Mouse (Mus musculus): ENCODE measurements around the gene Slc38a2. TPM values are rescaled to one million over a fixed set of nuclear protein-coding genes. Genes with fewer than 3 reads are reported as not detected.

Slc38a2 gene
- polyA plus RNA-seq, 1 experiment from 2014 or later = 177 TPM

DNA sequence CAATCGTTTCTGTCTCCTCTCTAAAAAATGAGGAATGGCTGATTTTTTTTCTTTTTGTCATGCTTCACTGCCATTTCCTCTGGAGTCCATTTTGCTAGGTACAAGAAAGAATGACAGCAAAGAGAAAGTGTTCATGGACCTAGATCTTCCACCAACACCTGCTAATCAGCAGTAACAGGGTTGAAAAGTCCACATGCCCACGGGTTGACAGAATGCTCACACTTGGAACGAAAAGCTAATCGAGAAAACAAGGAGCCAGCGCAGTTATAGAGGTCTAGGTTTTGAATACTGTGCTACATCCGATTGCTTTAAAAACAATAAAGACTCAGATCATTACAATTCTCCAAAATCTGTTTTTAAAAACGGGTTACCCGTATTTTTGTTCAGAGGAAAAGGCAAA, 8.9 kb upstream of the Slc38a2 start:
- Histone ChIP-seq H3K27ac (ENCODE audit: low read depth, low read length) (peak overlapping the region; percentile 86; the same call in 1 of the 2 replicates), H3K9me3 (ENCODE audit: control insufficient read depth, low read length) (no peaks in the 10 kb centered on the region), H3K4me3 (ENCODE audit: low read length) (no peak overlapping the region), H3K27me3 (ENCODE audit: control insufficient read depth, insufficient read depth, low read length) (no peaks in the 10 kb centered on the region), H3K36me3 (ENCODE audit: control insufficient read depth, insufficient read depth, low read length) (no peaks in the 10 kb centered on the region), H3K9ac (ENCODE audit: low read depth, low read length) (no peak overlapping the region), H3K4me2 (replicated peaks; ENCODE audit: low read depth, low read length) (no peak overlapping the region), H3K4me1 (ENCODE audit: control insufficient read depth, insufficient read depth, low read length) (peaks cover 14% of the 10 kb centered on the region)
- ATAC-seq (ENCODE audit: low FRiP score, low TSS enrichment) = no peak
- WGBS = 82% methylated on average over 8 of the region's 8 CpGs

DNA sequence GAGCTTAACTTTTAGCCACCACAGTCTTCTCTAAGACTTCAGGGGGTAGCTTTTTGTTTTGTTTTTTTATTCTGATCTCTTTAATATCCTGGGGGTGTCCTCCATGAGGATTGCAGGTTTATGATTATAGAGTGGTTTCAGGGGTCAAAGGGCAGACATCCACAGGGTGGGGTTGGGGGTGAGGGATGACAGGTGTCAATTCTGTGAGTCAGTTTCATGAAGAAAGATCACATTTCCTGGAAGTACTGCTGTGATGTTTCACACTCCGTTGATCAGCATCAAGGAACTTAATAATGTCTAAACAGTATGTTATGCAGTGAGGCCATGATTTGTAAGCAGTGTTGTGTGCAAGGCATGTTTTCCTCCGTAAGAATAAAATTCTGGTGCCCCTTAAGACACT, 8.4 kb upstream of the Slc38a2 start:
- 63% methylated on average over 2 of the region's 2 CpGs for WGBS
- no peaks in the 10 kb centered on the region for H3K27me3 ChIP-seq (ENCODE audit: control insufficient read depth, insufficient read depth, low read length)
- no peak for ATAC-seq (ENCODE audit: low FRiP score, low TSS enrichment)
- no peak overlapping the region for H3K4me2 ChIP-seq (replicated peaks; ENCODE audit: low read depth, low read length)
- no peak overlapping the region for H3K27ac ChIP-seq (ENCODE audit: low read depth, low read length)
- peaks cover 14% of the 10 kb centered on the region for H3K4me1 ChIP-seq (ENCODE audit: control insufficient read depth, insufficient read depth, low read length)
- H3K4me3 ChIP-seq (ENCODE audit: low read length) = no peak overlapping the region
- no peaks in the 10 kb centered on the region for H3K36me3 ChIP-seq (ENCODE audit: control insufficient read depth, insufficient read depth, low read length)
- H3K9ac ChIP-seq (ENCODE audit: low read depth, low read length) = no peak overlapping the region
- no peaks in the 10 kb centered on the region for H3K9me3 ChIP-seq (ENCODE audit: control insufficient read depth, low read length)

DNA sequence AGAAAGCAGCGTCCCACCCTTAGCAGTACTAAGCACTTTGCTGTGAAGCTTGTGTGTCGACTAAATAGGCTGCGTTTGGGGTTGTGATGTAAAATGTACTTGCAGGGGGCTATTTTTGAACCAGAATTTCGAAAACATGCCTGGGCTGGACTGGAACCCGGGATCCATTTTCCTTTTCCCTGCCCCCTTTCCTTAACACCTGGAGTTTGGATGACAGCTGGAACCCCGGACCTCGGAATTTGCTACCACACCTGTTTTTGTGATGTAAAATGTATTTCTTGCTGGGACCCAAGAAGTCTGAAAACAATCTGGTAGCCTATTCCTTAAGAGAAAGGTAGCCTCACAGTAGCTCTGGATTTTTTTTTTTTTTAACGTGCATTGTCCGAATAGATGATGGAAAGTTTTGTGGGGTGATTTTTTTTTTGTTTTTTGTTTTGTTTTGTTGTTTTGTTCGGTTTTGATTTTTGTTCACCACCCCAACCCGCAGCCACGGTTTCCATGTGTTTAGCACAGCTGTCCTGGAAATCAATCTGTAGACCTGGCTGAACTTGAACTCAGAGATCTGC, 3.0 kb upstream of the Slc38a2 start:
- WGBS = 88% methylated on average over 12 of the region's 12 CpGs

GRCm38 (mm10) chr15:96700766-96701165, 1.2 kb upstream of the Slc38a2 start:
- Histone ChIP-seq H3K4me2 (replicated peaks; ENCODE audit: low read depth, low read length) (peak overlapping the region; percentile 52; the same call in 1 of the 2 replicates), H3K36me3 (ENCODE audit: control insufficient read depth, insufficient read depth, low read length) (peaks cover 26% of the 10 kb centered on the region), H3K4me1 (ENCODE audit: control insufficient read depth, insufficient read depth, low read length) (peaks cover 27% of the 10 kb centered on the region; the same call in 1 of the 2 replicates), H3K9me3 (ENCODE audit: control insufficient read depth, low read length) (no peaks in the 10 kb centered on the region), H3K27me3 (ENCODE audit: control insufficient read depth, insufficient read depth, low read length) (no peaks in the 10 kb centered on the region), H3K27ac (ENCODE audit: low read depth, low read length) (no peak overlapping the region), H3K4me3 (ENCODE audit: low read length) (no peak overlapping the region), H3K9ac (ENCODE audit: low read depth, low read length) (peak overlapping the region; percentile 99; the same call in 1 of the 2 replicates)
- no peak for ATAC-seq (ENCODE audit: low FRiP score, low TSS enrichment)
- 35% methylated on average over 13 of the region's 13 CpGs for WGBS

More for the DNA sequence above, 3.0 kb upstream of the Slc38a2 start:
- H3K9ac ChIP-seq (ENCODE audit: low read depth, low read length) = no peak overlapping the region
- H3K27me3 ChIP-seq (ENCODE audit: control insufficient read depth, insufficient read depth, low read length) = no peaks in the 10 kb centered on the region
- H3K9me3 ChIP-seq (ENCODE audit: control insufficient read depth, low read length) = no peaks in the 10 kb centered on the region
- peaks cover 9% of the 10 kb centered on the region; the same call in 1 of the 2 replicates for H3K4me1 ChIP-seq (ENCODE audit: control insufficient read depth, insufficient read depth, low read length)
- H3K27ac ChIP-seq (ENCODE audit: low read depth, low read length) = no peak overlapping the region
- no peak overlapping the region for H3K4me2 ChIP-seq (replicated peaks; ENCODE audit: low read depth, low read length)
- no peak overlapping the region for H3K4me3 ChIP-seq (ENCODE audit: low read length)
- peaks cover 9% of the 10 kb centered on the region; the same call in 1 of the 2 replicates for H3K36me3 ChIP-seq (ENCODE audit: control insufficient read depth, insufficient read depth, low read length)
- ATAC-seq (ENCODE audit: low FRiP score, low TSS enrichment) = no peak

- WGBS = under 1% methylated on average over 88 of the region's 101 CpGs
- peak overlapping the region; percentile 97 for H3K4me3 ChIP-seq (ENCODE audit: low read length)
- H3K36me3 ChIP-seq (ENCODE audit: control insufficient read depth, insufficient read depth, low read length) = peaks cover 45% of the 10 kb centered on the region
- no peaks in the 10 kb centered on the region for H3K9me3 ChIP-seq (ENCODE audit: control insufficient read depth, low read length)
- H3K9ac ChIP-seq (ENCODE audit: low read depth, low read length) = peak overlapping the region; percentile 99
- H3K4me1 ChIP-seq (ENCODE audit: control insufficient read depth, insufficient read depth, low read length) = peaks cover 31% of the 10 kb centered on the region; the same call in 1 of the 2 replicates
- ATAC-seq (ENCODE audit: low FRiP score, low TSS enrichment) = peak; percentile 83
- H3K27ac ChIP-seq (ENCODE audit: low read depth, low read length) = peak overlapping the region; percentile 99
- H3K4me2 ChIP-seq (replicated peaks; ENCODE audit: low read depth, low read length) = peak overlapping the region; percentile 52
- no peaks in the 10 kb centered on the region for H3K27me3 ChIP-seq (ENCODE audit: control insufficient read depth, insufficient read depth, low read length)
Observed at GRCm38 (mm10) chr15:96698658-96699448, 677 bp downstream of the Slc38a2 start.

DNA sequence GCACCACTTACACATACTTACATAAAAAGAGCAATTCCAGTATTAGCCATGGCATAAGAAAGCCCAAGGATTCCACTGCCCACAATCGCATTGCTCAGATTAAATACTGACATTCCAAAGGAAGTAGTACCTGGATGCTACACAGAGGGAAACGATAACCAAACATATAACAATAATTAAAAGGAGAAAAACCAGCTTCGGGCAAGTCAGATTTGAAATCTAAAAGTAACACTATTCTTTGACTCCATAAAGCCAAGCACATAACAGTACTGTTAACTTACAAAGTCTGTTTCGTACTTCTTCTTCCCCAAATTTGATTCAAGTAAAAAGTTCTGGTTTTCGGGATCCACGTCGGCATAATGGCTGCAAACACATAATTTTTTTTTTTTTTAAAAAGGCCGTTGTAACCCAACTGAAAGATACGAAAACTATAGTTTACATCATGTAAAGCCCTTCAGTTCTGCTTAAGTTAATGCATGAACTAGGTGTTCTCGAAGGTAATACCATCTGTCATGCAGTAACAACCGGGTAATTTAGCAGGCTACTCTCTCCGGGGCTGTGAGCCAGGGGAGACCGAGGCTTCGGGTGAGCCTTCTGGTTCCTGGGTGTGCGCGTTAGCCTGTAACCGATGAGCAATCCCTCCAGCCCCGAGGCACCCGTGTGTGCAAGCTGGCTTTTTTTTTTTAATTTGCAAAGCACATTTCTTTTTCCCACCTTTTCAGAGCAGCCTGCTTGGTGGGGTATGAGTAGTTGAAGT, 1.5 kb downstream of the Slc38a2 start:
- Histone ChIP-seq H3K27me3 (ENCODE audit: control insufficient read depth, insufficient read depth, low read length) (no peaks in the 10 kb centered on the region), H3K4me3 (ENCODE audit: low read length) (peak overlapping the region; percentile 97), H3K4me2 (replicated peaks; ENCODE audit: low read depth, low read length) (peak overlapping the region; percentile 52), H3K9ac (ENCODE audit: low read depth, low read length) (peak overlapping the region; percentile 99), H3K4me1 (ENCODE audit: control insufficient read depth, insufficient read depth, low read length) (peaks cover 31% of the 10 kb centered on the region; the same call in 1 of the 2 replicates), H3K36me3 (ENCODE audit: control insufficient read depth, insufficient read depth, low read length) (peaks cover 53% of the 10 kb centered on the region), H3K9me3 (ENCODE audit: control insufficient read depth, low read length) (no peaks in the 10 kb centered on the region), H3K27ac (ENCODE audit: low read depth, low read length) (peak overlapping the region; percentile 99)
- ATAC-seq (ENCODE audit: low FRiP score, low TSS enrichment) = no peak
- WGBS = 11% methylated on average over 19 of the region's 19 CpGs

DNA sequence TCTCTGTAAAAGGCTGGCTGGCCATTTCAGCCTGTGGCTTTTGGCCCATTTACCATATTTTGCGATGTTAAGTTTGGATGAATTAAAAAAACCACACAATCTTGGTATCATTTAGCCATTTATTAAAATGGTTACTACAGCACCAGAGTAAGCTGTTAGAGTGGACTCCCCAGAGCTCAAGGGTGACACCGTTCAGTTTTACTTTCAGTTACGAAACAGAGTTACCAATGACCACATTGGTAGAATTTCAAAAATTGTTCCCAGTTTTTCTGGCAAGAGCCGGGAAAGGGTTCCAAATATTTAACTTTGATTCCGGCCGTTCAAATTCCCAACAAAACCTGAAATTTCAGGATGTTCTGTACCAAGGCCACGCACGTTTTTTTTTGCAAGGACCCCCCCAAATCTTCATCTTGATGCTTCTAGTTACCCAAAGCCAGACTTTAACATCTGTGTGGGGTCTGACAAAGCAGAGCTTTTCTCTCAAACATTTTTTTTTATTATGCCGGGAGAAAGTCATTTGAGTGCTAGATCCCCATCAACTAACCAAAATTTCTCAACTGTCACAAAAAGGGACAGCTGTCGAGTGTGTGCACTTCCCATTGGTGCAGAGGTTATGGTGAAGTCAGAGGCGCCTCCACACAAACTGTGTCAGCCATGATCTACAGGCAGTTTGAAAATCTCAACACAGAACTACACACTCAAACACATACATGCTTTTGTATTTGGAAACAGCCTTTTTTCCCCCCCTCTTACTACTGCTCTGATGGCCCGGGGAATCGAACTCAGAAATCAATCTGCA, 2.8 kb downstream of the Slc38a2 start:
- peaks cover 67% of the 10 kb centered on the region for H3K36me3 ChIP-seq (ENCODE audit: control insufficient read depth, insufficient read depth, low read length)
- H3K4me2 ChIP-seq (replicated peaks; ENCODE audit: low read depth, low read length) = peak overlapping the region; percentile 52
- H3K27ac ChIP-seq (ENCODE audit: low read depth, low read length) = no peak overlapping the region
- peak overlapping the region; percentile 97 for H3K4me3 ChIP-seq (ENCODE audit: low read length)
- no peak for ATAC-seq (ENCODE audit: low FRiP score, low TSS enrichment)
- WGBS = 64% methylated on average over 13 of the region's 13 CpGs
- no peaks in the 10 kb centered on the region for H3K9me3 ChIP-seq (ENCODE audit: control insufficient read depth, low read length)
- H3K4me1 ChIP-seq (ENCODE audit: control insufficient read depth, insufficient read depth, low read length) = peaks cover 31% of the 10 kb centered on the region; the same call in 1 of the 2 replicates
- peak overlapping the region; percentile 99; the same call in 1 of the 2 replicates for H3K9ac ChIP-seq (ENCODE audit: low read depth, low read length)
- H3K27me3 ChIP-seq (ENCODE audit: control insufficient read depth, insufficient read depth, low read length) = no peaks in the 10 kb centered on the region

All from kidney, embryonic 14.5 days (tissue).